Mouse (Mus musculus): ENCODE measurements around the gene Gxylt2.

- no peak for TF ChIP-seq CTCF (IDR thresholded peaks at IDR 0.05; ENCODE audit: low read depth)
- TF ChIP-seq EP300 (optimal IDR thresholded peaks at IDR 0.05) = no peak
Observed at GRCm38 (mm10) chr6:100720882-100721721, 16.6 kb downstream of the Gxylt2 start.

Data from stomach, postnatal 0 days (tissue).